Mouse (Mus musculus) neutrophil, adult 59 days (primary cell): ENCODE results near the gene Ccl19. TPM values are rescaled to one million over a fixed set of nuclear protein-coding genes. Genes with fewer than 3 reads are reported as not detected.

ENCODE experiments used
- total RNA-seq, 2 experiments: library from RNA; stranded (reverse); gene quantifications; 1 replicate in 1 of 2; 2 replicates in 1 of 2; pipeline ENCODE4 v1.2.4; 2023

Gene Ccl19
- not detected for total RNA-seq

GRCm38 (mm10) chr4:42756477-42756876 is at the start of gene Ccl19:
Gene Ccl19 (minus strand): TSS chr4:42756577.

GRCm38 (mm10) chr4:42773893-42774292 is 17.5 kb upstream of the Ccl19 start, which contains the start of gene Ccl21a:
Gene Ccl21a (minus strand): TSS chr4:42773993.

GRCm38 (mm10) chr4:42735245-42735644 is 21.1 kb downstream of the Ccl19 start, which contains the start of gene 4930578G10Rik:
Gene 4930578G10Rik (plus strand): TSS chr4:42735545.

Other genes with a start within 250 kb of the Ccl19 start
- gene Fam205a2, start 228.4 kb downstream of the Ccl19 start, total RNA-seq = under 1 TPM; 0.09 to 0.16 TPM
- gene Gm10591, start 144.4 kb downstream of the Ccl19 start, total RNA-seq = not detected
- not detected for gene Gm2564, start 126.9 kb downstream of the Ccl19 start, total RNA-seq
- gene Ccl27b, start 101.3 kb downstream of the Ccl19 start, total RNA-seq = not detected
- not detected for gene Il11ra2, start 94.7 kb downstream of the Ccl19 start, total RNA-seq
- gene 4930578G10Rik, start 21.0 kb downstream of the Ccl19 start, total RNA-seq = not detected
- not detected for gene Ccl21a, start 17.4 kb upstream of the Ccl19 start, total RNA-seq
- not detected for gene Fam205a1, start 97.3 kb upstream of the Ccl19 start, total RNA-seq
- gene Gm12394, start 100.2 kb upstream of the Ccl19 start, total RNA-seq = not detected
- gene Fam205c, start 117.7 kb upstream of the Ccl19 start, total RNA-seq = not detected
- not detected for gene Phf24, start 160.1 kb upstream of the Ccl19 start, total RNA-seq
- gene Dnajb5, start 193.2 kb upstream of the Ccl19 start, total RNA-seq = 1 to 10 TPM; 4.9 to 6.8 TPM
- gene 1700022I11Rik, start 213.0 kb upstream of the Ccl19 start, total RNA-seq = not detected
- 100 to 1,000 TPM in 1 of 2 experiments, 10 to 100 TPM in 1; 98.6 to 105 TPM for gene Vcp, start 243.9 kb upstream of the Ccl19 start, total RNA-seq